Mouse (Mus musculus): ENCODE data around the gene Stub1. TPM values are rescaled to one million over a fixed set of nuclear protein-coding genes. Genes with fewer than 3 reads are reported as not detected.
A peak's percentile ranks its signal among the peaks of the same experiment; 100 is the strongest.

Gene Stub1
- polyA plus RNA-seq, 1 experiment = 246 TPM

GRCm38 (mm10) chr17:25825311-25825710 lies 7.9 kb downstream of the Stub1 start:
- Histone ChIP-seq H3K79me2 (ENCODE audit: control insufficient read depth, insufficient read depth) (peaks cover 17% of the 10 kb centered on the region), H3K36me3 (ENCODE audit: control insufficient read depth, insufficient read depth) (peaks cover 10% of the 10 kb centered on the region), H3K27me3 (ENCODE audit: control insufficient read depth, insufficient read depth, insufficient read length) (no peaks in the 10 kb centered on the region), H3K4me3 (ENCODE audit: insufficient read depth, poor library complexity, severe bottlenecking) (no peak overlapping the region), H3ac (ENCODE audit: control insufficient read depth, insufficient read length, low read depth) (no peak overlapping the region), H3K79me3 (ENCODE audit: low read depth) (no peaks in the 10 kb centered on the region)
- no peak for TF ChIP-seq MYOG (IDR thresholded peaks at IDR 0.05; ENCODE audit: control insufficient read depth, extremely low read depth, insufficient read length)
- TF ChIP-seq MAX (IDR thresholded peaks at IDR 0.05) = no peak
- no peak for TF ChIP-seq CTCF (IDR thresholded peaks at IDR 0.05; ENCODE audit: control insufficient read depth, insufficient read depth, insufficient read length)
- TF ChIP-seq USF1 (IDR thresholded peaks at IDR 0.05; ENCODE audit: low read depth) = no peak
- TF ChIP-seq MYOD1 (IDR thresholded peaks at IDR 0.05; ENCODE audit: control insufficient read depth, insufficient read length, low read depth) = no peak
- TF ChIP-seq FOSL1 (IDR thresholded peaks at IDR 0.05; ENCODE audit: insufficient read depth, low read length, poor library complexity, severe bottlenecking) = no peak
- no peak for TF ChIP-seq CEBPB (IDR thresholded peaks at IDR 0.05; ENCODE audit: low read depth)

GRCm38 (mm10) chr17:25824362-25825142 lies 8.7 kb downstream of the Stub1 start:
- Histone ChIP-seq H3K4me3 (ENCODE audit: insufficient read depth, poor library complexity, severe bottlenecking) (no peak overlapping the region), H3K27me3 (ENCODE audit: control insufficient read depth, insufficient read depth, insufficient read length) (no peaks in the 10 kb centered on the region), H3K79me2 (ENCODE audit: control insufficient read depth, insufficient read depth) (peaks cover 13% of the 10 kb centered on the region), H3K79me3 (ENCODE audit: low read depth) (no peaks in the 10 kb centered on the region), H3ac (ENCODE audit: control insufficient read depth, insufficient read length, low read depth) (no peak overlapping the region), H3K36me3 (ENCODE audit: control insufficient read depth, insufficient read depth) (peaks cover 3% of the 10 kb centered on the region)
- TF ChIP-seq MYOD1 (IDR thresholded peaks at IDR 0.05; ENCODE audit: control insufficient read depth, insufficient read length, low read depth) = no peak
- no peak for TF ChIP-seq CEBPB (IDR thresholded peaks at IDR 0.05; ENCODE audit: low read depth)
- TF ChIP-seq USF1 (IDR thresholded peaks at IDR 0.05; ENCODE audit: low read depth) = no peak
- TF ChIP-seq MYOG (IDR thresholded peaks at IDR 0.05; ENCODE audit: control insufficient read depth, extremely low read depth, insufficient read length) = no peak
- TF ChIP-seq MAX (IDR thresholded peaks at IDR 0.05) = no peak
- TF ChIP-seq FOSL1 (IDR thresholded peaks at IDR 0.05; ENCODE audit: insufficient read depth, low read length, poor library complexity, severe bottlenecking) = no peak
- TF ChIP-seq CTCF (IDR thresholded peaks at IDR 0.05; ENCODE audit: control insufficient read depth, insufficient read depth, insufficient read length) = no peak

- no peaks in the 10 kb centered on the region for H3K27me3 ChIP-seq (ENCODE audit: control insufficient read depth, insufficient read depth, insufficient read length)
- no peak for TF ChIP-seq MYOG (IDR thresholded peaks at IDR 0.05; ENCODE audit: control insufficient read depth, extremely low read depth, insufficient read length)
- no peak for TF ChIP-seq CTCF (IDR thresholded peaks at IDR 0.05; ENCODE audit: control insufficient read depth, insufficient read depth, insufficient read length)
- TF ChIP-seq MYOD1 (IDR thresholded peaks at IDR 0.05; ENCODE audit: control insufficient read depth, insufficient read length, low read depth) = no peak
- no peak for TF ChIP-seq CEBPB (IDR thresholded peaks at IDR 0.05; ENCODE audit: low read depth)
- TF ChIP-seq FOSL1 (IDR thresholded peaks at IDR 0.05; ENCODE audit: insufficient read depth, low read length, poor library complexity, severe bottlenecking) = no peak
- TF ChIP-seq MAX (IDR thresholded peaks at IDR 0.05) = no peak
- no peak for TF ChIP-seq USF1 (IDR thresholded peaks at IDR 0.05; ENCODE audit: low read depth)
- peak within 1 kb of the TSS; percentile 75 for H3ac ChIP-seq (ENCODE audit: control insufficient read depth, insufficient read length, low read depth)
- peaks cover 13% of the 10 kb centered on the region for H3K79me2 ChIP-seq (ENCODE audit: control insufficient read depth, insufficient read depth)
- H3K36me3 ChIP-seq (ENCODE audit: control insufficient read depth, insufficient read depth) = no peaks in the 10 kb centered on the region
- no peaks in the 10 kb centered on the region for H3K79me3 ChIP-seq (ENCODE audit: low read depth)
- H3K4me3 ChIP-seq (ENCODE audit: insufficient read depth, poor library complexity, severe bottlenecking) = peak within 1 kb of the TSS; percentile 57
Observed at GRCm38 (mm10) chr17:25823452-25823851, 9.8 kb downstream of the Stub1 start, which contains the start of gene Wdr24. Gene Wdr24 (plus strand): TSS chr17:25823627.

GRCm38 (mm10) chr17:25818851-25819780 lies 14.1 kb downstream of the Stub1 start:
- Histone ChIP-seq H3K79me3 (ENCODE audit: low read depth) (no peaks in the 10 kb centered on the region), H3K27me3 (ENCODE audit: control insufficient read depth, insufficient read depth, insufficient read length) (no peaks in the 10 kb centered on the region), H3K79me2 (ENCODE audit: control insufficient read depth, insufficient read depth) (peaks cover 4% of the 10 kb centered on the region), H3K36me3 (ENCODE audit: control insufficient read depth, insufficient read depth) (no peaks in the 10 kb centered on the region), H3ac (ENCODE audit: control insufficient read depth, insufficient read length, low read depth) (peak overlapping the region; percentile 12), H3K4me3 (ENCODE audit: insufficient read depth, poor library complexity, severe bottlenecking) (no peak overlapping the region)
- TF ChIP-seq CEBPB (IDR thresholded peaks at IDR 0.05; ENCODE audit: low read depth) = no peak
- no peak for TF ChIP-seq USF1 (IDR thresholded peaks at IDR 0.05; ENCODE audit: low read depth)
- no peak for TF ChIP-seq MYOD1 (IDR thresholded peaks at IDR 0.05; ENCODE audit: control insufficient read depth, insufficient read length, low read depth)
- TF ChIP-seq FOSL1 (IDR thresholded peaks at IDR 0.05; ENCODE audit: insufficient read depth, low read length, poor library complexity, severe bottlenecking) = no peak

GRCm38 (mm10) chr17:25817662-25818061 lies 15.5 kb downstream of the Stub1 start:
- no peaks in the 10 kb centered on the region for H3K27me3 ChIP-seq (ENCODE audit: control insufficient read depth, insufficient read depth, insufficient read length)
- TF ChIP-seq FOSL1 (IDR thresholded peaks at IDR 0.05; ENCODE audit: insufficient read depth, low read length, poor library complexity, severe bottlenecking) = no peak
- no peak for TF ChIP-seq CEBPB (IDR thresholded peaks at IDR 0.05; ENCODE audit: low read depth)
- no peak for TF ChIP-seq MYOD1 (IDR thresholded peaks at IDR 0.05; ENCODE audit: control insufficient read depth, insufficient read length, low read depth)
- no peak for TF ChIP-seq CTCF (IDR thresholded peaks at IDR 0.05; ENCODE audit: control insufficient read depth, insufficient read depth, insufficient read length)
- TF ChIP-seq MAX (IDR thresholded peaks at IDR 0.05) = no peak
- no peak overlapping the region for H3K4me3 ChIP-seq (ENCODE audit: insufficient read depth, poor library complexity, severe bottlenecking)
- no peaks in the 10 kb centered on the region for H3K36me3 ChIP-seq (ENCODE audit: control insufficient read depth, insufficient read depth)
- H3K79me2 ChIP-seq (ENCODE audit: control insufficient read depth, insufficient read depth) = no peaks in the 10 kb centered on the region
- no peaks in the 10 kb centered on the region for H3K79me3 ChIP-seq (ENCODE audit: low read depth)
- no peak overlapping the region for H3ac ChIP-seq (ENCODE audit: control insufficient read depth, insufficient read length, low read depth)
